ENCODE assay signal across 8 mouse cellular contexts in the genomic region with DNA sequence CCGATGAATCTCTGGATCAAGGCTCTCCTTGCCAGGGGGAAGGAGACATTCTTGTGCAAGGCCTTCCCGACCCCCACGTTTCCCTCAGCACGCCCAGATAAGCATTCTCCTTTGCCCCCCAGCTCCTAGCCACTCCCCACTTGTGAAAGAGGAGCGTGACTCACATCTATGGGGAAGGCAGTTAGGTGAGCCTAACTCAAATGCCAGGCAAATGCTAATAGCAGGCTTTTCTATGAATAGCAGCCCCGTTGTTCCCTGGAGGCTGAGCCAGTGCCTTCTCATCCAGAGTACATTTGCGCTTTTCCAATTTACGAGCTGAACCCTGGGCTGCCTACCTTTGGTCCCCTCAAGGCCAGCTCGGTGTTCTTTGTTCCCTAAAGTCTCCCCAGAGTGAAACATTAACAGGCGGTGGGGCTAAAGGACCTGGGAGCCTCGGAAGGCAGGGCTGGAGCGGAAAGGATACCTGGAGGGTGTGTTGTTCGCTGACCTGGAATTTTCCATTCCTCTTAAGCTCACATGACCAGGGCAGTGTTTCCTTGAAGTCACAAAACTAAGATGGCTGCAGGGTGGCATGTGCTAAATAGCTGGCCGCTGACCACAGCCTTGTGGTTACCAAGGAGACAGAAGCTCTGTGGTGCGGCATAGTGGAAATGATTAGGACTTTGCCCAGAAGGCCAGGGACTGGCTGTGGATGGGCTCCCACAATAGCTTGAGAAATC.
DNase-seq lines count a peak whose midpoint lies in the region; ATAC-seq lines count a peak whose summit lies in the region.

No protein-coding gene starts in this region.

- WGBS in heart, embryonic 13.5 days, result 52% methylated on average over 15 of the region's 15 CpGs

- H3K27ac ChIP-seq in heart, embryonic 13.5 days (replicated peaks), result peak overlapping the region; percentile 40; the same call in 1 of the 2 replicates

- 0 out of 2 replicates have a peak overlapping the region, but pooled peaks have one; percentile 2 for H3K9ac ChIP-seq in heart, embryonic 13.5 days

- H3K4me2 ChIP-seq in heart, embryonic 13.5 days, result no peak overlapping the region

- H3K9me3 ChIP-seq in heart, embryonic 13.5 days, result no peaks in the 10 kb centered on the region

- H3K4me3 ChIP-seq in heart, embryonic 13.5 days, result no peak overlapping the region

- intact Hi-C loops in left cerebral cortex, postnatal 14 days (cut with DNase I), result no loop called here

- H3K36me3 ChIP-seq in heart, embryonic 13.5 days, result no peaks in the 10 kb centered on the region

- ATAC-seq in heart, embryonic 13.5 days (ENCODE audit: extremely low read depth, insufficient number of reproducible peaks, low FRiP score, low TSS enrichment), result no peak
- ATAC-seq in common myeloid progenitor, adult 5-6 weeks (replicated peaks; ENCODE audit: low read depth, poor library complexity, severe bottlenecking), result peak; percentile 43; the same call in 1 of the 2 replicates
- ATAC-seq in megakaryocyte progenitor cell, adult 5-6 weeks (replicated peaks; ENCODE audit: poor library complexity), result peak; percentile 54
- ATAC-seq in erythroblast, adult 5-6 weeks (replicated peaks; ENCODE audit: low FRiP score, poor library complexity, severe bottlenecking), result no peak

- no peaks in the 10 kb centered on the region for H3K27me3 ChIP-seq in heart, embryonic 13.5 days (replicated peaks)

- H3K4me1 ChIP-seq in heart, embryonic 13.5 days, result peaks cover 44% of the 10 kb centered on the region

- no peak for DNase-seq in heart, postnatal 4 days
- DNase-seq in kidney, postnatal 10 days, result peak; percentile 82
- DNase-seq in layer of hippocampus, postnatal 25 days (ENCODE audit: extremely low spot score in 1 of 2, low spot score in 1 of 2), result no peak
- DNase-seq in left cerebral cortex, postnatal 14 days (ENCODE audit: low spot score in 2 of 2), result no peak

Comparison
In these comparisons a context has a peak if more than half of its experiments do, and no peak if none do; other contexts are left out.
1. ATAC-seq: peak in common myeloid progenitor, adult 5-6 weeks (single experiment) and megakaryocyte progenitor cell, adult 5-6 weeks (single experiment); none in heart, embryonic 13.5 days (single experiment) and erythroblast, adult 5-6 weeks (single experiment).